Mouse (Mus musculus) heart, embryonic 12.5 days (tissue): ENCODE results near the gene Ctso. TPM values are rescaled to one million over a fixed set of nuclear protein-coding genes. Genes with fewer than 3 reads are reported as not detected.

ENCODE experiments used
- ATAC-seq: fragments of 200-750 bp; cut with Nextera tagmentation; 2 replicates; pipeline ENCODE4 v1.8.0; 2017; ENCODE audit warnings: moderate TSS enrichment, moderate library complexity; ENCODE audit not compliant: insufficient number of reproducible peaks, low FRiP score
- H3K27ac ChIP-seq: fragments of 300-500 bp; sonication (generic); 2 replicates; pipeline ENCODE4 v1.5.1; 2016; ENCODE audit warnings: mild to moderate bottlenecking, moderate library complexity; ENCODE audit not compliant: poor library complexity, severe bottlenecking
- H3K27me3 ChIP-seq: fragments of 300-500 bp; sonication (generic); replicated peaks from 2 replicates; pipeline ENCODE4 v1.6.1; 2016; ENCODE audit warnings: mild to moderate bottlenecking, moderate library complexity
- H3K36me3 ChIP-seq: fragments of 300-500 bp; sonication (generic); 2 replicates; pipeline ENCODE4 v1.6.1; 2016; ENCODE audit warnings: mild to moderate bottlenecking, moderate library complexity
- H3K4me1 ChIP-seq: fragments of 300-500 bp; sonication (generic); replicated peaks from 2 replicates; pipeline ENCODE4 v1.6.1; 2016; ENCODE audit warnings: mild to moderate bottlenecking
- H3K4me2 ChIP-seq: fragments of 300-500 bp; sonication (generic); 2 replicates; pipeline ENCODE4 v1.6.1; 2016; ENCODE audit warnings: mild to moderate bottlenecking, moderate library complexity
- H3K4me3 ChIP-seq: fragments of 300-500 bp; sonication (generic); 2 replicates; pipeline ENCODE4 v1.5.1; 2016; ENCODE audit warnings: mild to moderate bottlenecking
- H3K9ac ChIP-seq: fragments of 300-500 bp; sonication (generic); 2 replicates; pipeline ENCODE4 v1.6.1; 2016; ENCODE audit warnings: mild to moderate bottlenecking, moderate library complexity
- H3K9me3 ChIP-seq: fragments of 300-500 bp; sonication (generic); replicated peaks from 2 replicates; pipeline ENCODE4 v1.6.1; 2016; ENCODE audit warnings: mild to moderate bottlenecking, moderate library complexity
- WGBS: fragments of 180-500 bp; shearing (Covaris S2); methylation state at CpG from one replicate; pipeline ENCODE4 v1.1.7; 2016; 5-methylcytosine and 5-hydroxymethylcytosine counted together
- polyA plus RNA-seq: library from polyadenylated mRNA; unstranded; fragments of >200 nt; fragmentation: Nextera tagmentation; extraction: Ambion mirVana; gene quantifications from 2 replicates; pipeline ENCODE4 v1.2.1, GENCODE M21; 2016

Ctso gene
- 17.5 and 18.7 TPM in 2 replicates for polyA plus RNA-seq

DNA sequence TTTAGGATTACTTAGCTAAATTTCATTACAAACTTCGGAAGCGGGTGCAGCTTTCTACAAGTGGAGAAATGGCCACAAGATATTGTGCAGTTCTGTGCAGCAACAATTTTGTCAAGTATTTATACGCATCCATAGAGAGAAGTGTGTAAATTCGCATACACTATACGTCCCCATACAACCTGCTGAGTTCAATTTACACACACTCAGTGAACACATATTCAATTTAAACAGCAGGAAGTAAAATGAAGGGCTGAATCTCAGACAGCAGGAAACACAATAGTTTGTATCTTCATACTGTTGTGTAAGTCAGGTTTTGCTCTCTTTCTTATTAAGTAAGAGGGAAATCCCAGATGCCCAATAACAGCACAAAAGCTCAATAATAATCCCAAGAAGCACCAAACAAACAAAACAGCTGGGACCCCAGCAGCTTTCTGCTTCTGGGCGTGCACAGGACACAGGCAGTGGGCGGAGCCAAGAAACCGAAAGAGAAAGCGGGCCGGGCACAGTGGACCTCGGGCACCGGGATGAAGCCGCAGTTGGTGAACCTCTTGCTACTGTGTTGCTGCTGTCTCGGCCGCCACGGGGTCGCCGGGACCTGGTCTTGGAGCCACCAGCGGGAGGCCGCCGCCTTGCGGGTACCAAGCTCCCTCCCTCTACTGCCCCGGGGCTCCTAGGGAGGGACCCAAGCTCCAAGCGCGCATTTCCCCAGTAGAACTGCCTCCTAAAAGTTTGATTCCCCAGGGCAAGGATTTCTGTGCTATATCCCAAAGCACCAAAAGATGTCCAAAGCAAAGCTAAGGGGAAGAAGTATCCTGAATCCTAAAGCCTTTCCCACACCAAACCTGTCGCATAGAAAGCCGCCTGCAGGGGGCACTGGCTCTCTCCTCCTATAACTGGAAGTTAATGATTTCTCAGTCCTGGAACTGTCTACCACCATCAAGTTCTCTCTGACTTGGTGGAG is at the start of gene Ctso:
Gene Ctso (plus strand): TSS at position 461 of the 961 bp plus-strand sequence.
- H3K36me3 ChIP-seq, result no peaks in the 10 kb centered on the region
- H3K9me3 ChIP-seq, result no peaks in the 10 kb centered on the region
- 13% methylated on average over 27 of the region's 27 CpGs for WGBS
- peak within 1 kb of the TSS; percentile 87 for H3K4me3 ChIP-seq
- peak within 1 kb of the TSS; percentile 87 for H3K9ac ChIP-seq
- H3K27ac ChIP-seq, result peak within 1 kb of the TSS; percentile 90
- H3K27me3 ChIP-seq, result no peaks in the 10 kb centered on the region
- peaks cover 3% of the 10 kb centered on the region; the same call in 1 of the 2 replicates for H3K4me1 ChIP-seq
- peak; percentile 92 for ATAC-seq
- H3K4me2 ChIP-seq, result peak within 1 kb of the TSS; percentile 55

DNA sequence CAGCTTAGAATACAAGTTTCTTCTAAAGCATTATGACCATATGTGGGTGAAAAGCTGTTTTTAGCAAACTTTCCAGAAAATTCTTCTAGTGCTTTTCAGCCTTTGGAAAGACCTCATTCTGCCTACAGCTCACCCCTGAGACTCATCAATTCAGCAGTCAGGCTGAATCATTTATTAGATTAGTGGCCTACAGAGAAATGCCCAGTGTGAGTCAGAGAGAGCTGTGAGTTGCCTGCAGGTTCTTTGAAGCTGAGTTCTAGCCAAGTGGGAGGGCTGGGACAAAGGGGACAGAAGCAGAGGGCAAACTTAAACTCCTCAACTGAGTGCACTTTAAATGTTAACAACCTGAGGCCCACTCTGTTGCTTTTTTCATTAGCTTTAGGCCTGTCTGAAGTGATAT is 48.5 kb upstream of the Ctso start:
- Histone ChIP-seq H3K27ac (no peak overlapping the region), H3K9me3 (0 out of 2 replicates have a peak, but pooled peaks cover 4% of the 10 kb centered on the region), H3K27me3 (no peaks in the 10 kb centered on the region), H3K36me3 (no peaks in the 10 kb centered on the region), H3K9ac (no peak overlapping the region), H3K4me1 (no peaks in the 10 kb centered on the region), H3K4me3 (no peak overlapping the region), H3K4me2 (no peak overlapping the region)
- no peak for ATAC-seq

DNA sequence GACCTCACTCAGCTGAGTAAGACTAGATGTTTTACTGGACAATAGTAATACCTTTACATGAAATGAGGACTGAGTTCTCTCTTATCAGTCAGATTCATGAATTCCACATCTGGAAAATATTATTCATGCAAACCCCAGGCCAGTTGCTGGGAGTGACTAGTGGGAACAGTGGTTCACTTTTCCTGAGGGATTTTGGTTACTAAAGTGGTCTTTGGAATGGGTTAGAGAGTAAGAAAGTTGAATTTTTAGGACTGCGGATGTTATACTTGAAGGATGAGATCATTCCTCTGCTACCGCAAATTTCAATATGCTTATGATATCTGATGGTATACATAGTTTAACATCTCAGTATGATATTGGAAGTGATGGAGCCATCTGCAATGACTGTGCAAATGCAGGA is 46.8 kb upstream of the Ctso start:
- no peaks in the 10 kb centered on the region for H3K9me3 ChIP-seq
- H3K4me3 ChIP-seq, result no peak overlapping the region
- H3K27ac ChIP-seq, result no peak overlapping the region
- H3K36me3 ChIP-seq, result no peaks in the 10 kb centered on the region
- WGBS, result 84% methylated on average over 2 of the region's 2 CpGs
- no peak for ATAC-seq
- H3K4me2 ChIP-seq, result no peak overlapping the region
- no peak overlapping the region for H3K9ac ChIP-seq
- no peaks in the 10 kb centered on the region for H3K27me3 ChIP-seq
- H3K4me1 ChIP-seq, result no peaks in the 10 kb centered on the region

DNA sequence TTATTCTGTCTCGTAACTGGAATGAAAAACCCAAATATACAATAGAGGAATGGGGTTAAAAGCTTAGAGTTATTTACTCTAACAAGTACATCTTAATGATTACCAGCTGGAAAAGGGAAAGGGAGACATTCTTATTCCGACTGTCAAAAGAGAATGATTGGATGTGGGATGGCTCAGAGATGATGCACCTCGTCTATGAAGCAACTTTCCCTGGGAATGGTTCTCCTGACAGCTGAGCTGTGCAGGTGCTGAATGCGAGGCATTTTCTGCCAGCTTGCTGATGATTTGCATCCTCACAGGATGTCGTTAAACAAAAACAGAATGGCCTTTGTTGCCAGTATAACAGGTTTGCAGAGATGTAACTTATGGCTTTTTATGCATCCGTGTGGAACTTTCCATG is 43.3 kb upstream of the Ctso start:
- 68% methylated on average over 6 of the region's 6 CpGs for WGBS
- H3K4me2 ChIP-seq, result no peak overlapping the region

DNA sequence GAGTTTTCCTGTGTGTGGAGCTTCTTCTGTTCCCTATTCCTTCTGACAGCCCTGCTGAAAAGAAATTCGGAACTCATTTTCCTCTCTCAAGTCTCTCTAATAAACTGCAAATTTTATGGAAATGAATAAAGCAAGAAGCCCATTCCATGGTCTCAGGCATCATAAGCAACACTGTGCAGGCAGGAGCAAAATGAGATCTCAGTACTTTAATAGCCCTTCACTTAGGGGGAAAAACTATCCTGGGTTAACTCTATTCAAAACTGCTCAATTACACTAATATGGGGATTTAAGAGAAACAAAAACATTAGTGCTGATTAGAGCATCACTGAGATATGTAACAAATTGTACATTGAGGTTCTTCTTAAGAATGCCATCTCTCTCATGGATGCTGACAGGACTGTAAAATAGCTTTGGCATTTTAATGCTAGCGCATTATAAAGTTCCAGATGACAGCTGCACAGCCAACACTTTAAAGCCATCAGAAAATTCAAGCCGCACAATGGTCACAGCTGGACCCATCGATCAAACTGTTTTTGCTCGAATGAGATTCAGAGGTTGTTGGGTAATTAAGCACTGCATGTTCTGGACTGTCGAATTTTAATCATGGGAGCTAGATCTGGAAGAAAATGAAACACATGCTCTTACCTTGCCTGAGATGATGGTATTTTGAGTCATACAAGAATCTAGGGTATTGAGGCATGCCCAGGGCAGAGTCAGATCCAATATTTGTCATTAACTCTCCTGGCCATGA is 21.9 kb upstream of the Ctso start:
- Histone ChIP-seq H3K4me1 (no peaks in the 10 kb centered on the region), H3K4me2 (no peak overlapping the region), H3K9me3 (no peaks in the 10 kb centered on the region), H3K36me3 (no peaks in the 10 kb centered on the region), H3K4me3 (no peak overlapping the region), H3K9ac (no peak overlapping the region), H3K27me3 (no peaks in the 10 kb centered on the region), H3K27ac (no peak overlapping the region)
- no peak for ATAC-seq
- 76% methylated on average over 6 of the region's 6 CpGs for WGBS

More for the DNA sequence above, 43.3 kb upstream of the Ctso start:
- Histone ChIP-seq H3K9ac (no peak overlapping the region), H3K4me3 (no peak overlapping the region), H3K27ac (no peak overlapping the region), H3K36me3 (no peaks in the 10 kb centered on the region), H3K4me1 (no peaks in the 10 kb centered on the region), H3K27me3 (no peaks in the 10 kb centered on the region), H3K9me3 (no peaks in the 10 kb centered on the region)
- ATAC-seq, result no peak

DNA sequence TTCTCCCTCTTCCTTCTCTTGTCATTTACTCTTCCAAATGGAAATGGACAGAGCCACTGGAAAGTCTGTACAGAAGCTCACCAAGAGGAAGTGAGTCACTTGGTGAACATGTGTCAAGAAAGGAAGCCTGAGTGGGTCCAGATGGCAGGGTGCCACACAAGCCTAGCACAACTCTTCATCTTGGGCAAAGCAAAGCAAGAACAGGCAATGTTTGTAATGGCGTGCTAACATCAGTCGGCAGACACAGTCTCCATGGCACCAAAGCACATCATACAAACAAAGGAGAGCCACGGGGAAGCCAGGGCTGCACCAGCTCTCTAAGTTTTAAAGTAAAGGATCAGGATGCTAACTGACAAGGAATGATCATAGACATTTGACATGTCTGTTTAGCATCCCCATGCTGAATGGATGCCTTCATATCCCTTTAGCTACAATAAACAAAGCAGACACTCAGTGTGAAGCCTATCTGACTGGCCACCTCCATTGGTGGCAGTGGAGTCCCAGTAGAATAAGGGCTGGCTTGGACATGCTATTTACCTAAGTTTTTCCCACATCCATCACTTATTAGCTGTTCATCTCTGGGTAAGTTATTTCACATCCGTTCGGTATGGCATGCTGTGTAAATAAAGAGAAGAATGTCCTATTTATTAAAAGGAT is 16.2 kb upstream of the Ctso start:
- no peak overlapping the region for H3K4me2 ChIP-seq
- no peaks in the 10 kb centered on the region for H3K9me3 ChIP-seq
- 65% methylated on average over 5 of the region's 5 CpGs for WGBS
- H3K4me3 ChIP-seq, result no peak overlapping the region
- H3K4me1 ChIP-seq, result 0 out of 2 replicates have a peak, but pooled peaks cover 3% of the 10 kb centered on the region
- no peak overlapping the region for H3K9ac ChIP-seq
- no peak for ATAC-seq
- no peak overlapping the region for H3K27ac ChIP-seq
- no peaks in the 10 kb centered on the region for H3K27me3 ChIP-seq
- H3K36me3 ChIP-seq, result no peaks in the 10 kb centered on the region

DNA sequence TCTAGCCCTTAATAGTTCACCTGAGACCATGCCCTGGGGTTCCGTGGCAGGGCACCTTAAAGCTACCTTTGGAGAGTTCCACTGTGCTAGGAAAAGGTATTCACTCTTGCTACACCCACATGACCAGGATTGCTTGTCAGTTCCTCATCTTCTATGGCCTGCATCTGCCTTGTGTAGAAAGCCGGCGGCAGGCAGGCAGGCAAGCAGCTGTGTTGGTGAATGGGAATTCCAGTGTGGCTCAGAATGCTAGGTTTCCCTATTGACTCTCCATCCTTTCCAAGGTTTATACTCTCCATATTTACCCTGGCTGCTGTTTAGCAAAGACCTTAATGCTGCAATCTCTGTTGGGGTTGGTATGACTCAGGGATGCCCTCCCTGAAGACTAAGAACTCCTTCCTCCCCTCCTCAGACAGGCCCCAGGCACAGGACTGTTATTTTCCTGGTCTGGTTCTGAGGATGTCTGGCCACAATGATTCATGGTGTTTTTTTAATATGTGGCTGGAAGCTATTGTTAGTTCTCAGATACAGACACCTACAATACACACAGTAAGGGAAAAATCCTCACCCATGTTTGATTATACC is 15.0 kb upstream of the Ctso start:
- 75% methylated on average over 3 of the region's 3 CpGs for WGBS
- Histone ChIP-seq H3K4me2 (no peak overlapping the region), H3K27me3 (no peaks in the 10 kb centered on the region), H3K9ac (no peak overlapping the region), H3K9me3 (no peaks in the 10 kb centered on the region), H3K27ac (no peak overlapping the region), H3K4me3 (no peak overlapping the region), H3K4me1 (0 out of 2 replicates have a peak, but pooled peaks cover 3% of the 10 kb centered on the region), H3K36me3 (no peaks in the 10 kb centered on the region)
- ATAC-seq, result no peak

DNA sequence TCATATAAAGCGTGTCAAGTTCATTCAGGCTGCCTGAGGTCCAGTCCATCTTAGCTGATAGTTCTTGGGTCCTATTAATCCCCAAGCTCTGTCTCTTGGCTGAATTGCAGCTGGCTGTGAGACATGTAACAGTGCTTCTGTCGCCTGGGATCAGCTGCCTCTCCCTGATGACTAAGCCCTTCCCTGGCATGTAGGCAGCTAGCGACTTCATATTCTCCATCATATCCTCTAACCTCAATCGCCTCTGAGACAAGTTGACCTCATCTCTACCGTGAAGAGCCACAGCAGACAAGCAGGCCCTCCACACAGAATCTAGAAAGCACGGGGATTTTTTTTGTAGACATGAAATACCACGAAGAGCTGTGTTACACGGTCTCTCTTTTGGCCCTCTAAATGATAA is 14.2 kb upstream of the Ctso start:
- no peaks in the 10 kb centered on the region for H3K9me3 ChIP-seq
- H3K4me3 ChIP-seq, result no peak overlapping the region
- no peaks in the 10 kb centered on the region for H3K36me3 ChIP-seq
- H3K4me1 ChIP-seq, result peaks cover 7% of the 10 kb centered on the region; the same call in 1 of the 2 replicates
- H3K27me3 ChIP-seq, result no peaks in the 10 kb centered on the region
- H3K27ac ChIP-seq, result no peak overlapping the region
- H3K9ac ChIP-seq, result no peak overlapping the region
- ATAC-seq, result no peak
- no peak overlapping the region for H3K4me2 ChIP-seq
- WGBS, result 61% methylated on average over 8 of the region's 8 CpGs

DNA sequence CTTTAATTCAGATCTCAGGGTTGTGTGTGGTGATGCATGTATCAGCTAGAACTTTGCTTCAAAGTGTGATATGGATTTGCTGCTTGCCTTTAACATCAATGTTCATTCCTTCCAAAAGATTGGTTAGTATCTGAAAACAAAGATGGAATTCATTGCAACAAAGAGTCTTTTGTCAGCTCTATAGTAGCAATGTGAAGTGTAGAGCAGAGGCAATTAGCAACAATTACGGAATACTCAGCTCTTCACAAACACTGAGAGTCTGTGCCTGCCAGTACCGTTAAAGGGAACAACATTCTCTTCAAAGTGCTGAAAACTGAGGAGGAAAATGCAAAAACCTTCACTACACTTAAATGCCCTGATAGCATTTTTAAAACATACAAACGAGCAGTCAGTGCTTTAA is 12.7 kb upstream of the Ctso start:
- H3K9ac ChIP-seq, result no peak overlapping the region
- ATAC-seq, result no peak
- peaks cover 7% of the 10 kb centered on the region; the same call in 1 of the 2 replicates for H3K4me1 ChIP-seq
- no peaks in the 10 kb centered on the region for H3K36me3 ChIP-seq
- no peaks in the 10 kb centered on the region for H3K27me3 ChIP-seq
- no peaks in the 10 kb centered on the region for H3K9me3 ChIP-seq
- H3K4me3 ChIP-seq, result no peak overlapping the region
- 58% methylated on average over 3 of the region's 3 CpGs for WGBS
- no peak overlapping the region for H3K4me2 ChIP-seq
- no peak overlapping the region for H3K27ac ChIP-seq

DNA sequence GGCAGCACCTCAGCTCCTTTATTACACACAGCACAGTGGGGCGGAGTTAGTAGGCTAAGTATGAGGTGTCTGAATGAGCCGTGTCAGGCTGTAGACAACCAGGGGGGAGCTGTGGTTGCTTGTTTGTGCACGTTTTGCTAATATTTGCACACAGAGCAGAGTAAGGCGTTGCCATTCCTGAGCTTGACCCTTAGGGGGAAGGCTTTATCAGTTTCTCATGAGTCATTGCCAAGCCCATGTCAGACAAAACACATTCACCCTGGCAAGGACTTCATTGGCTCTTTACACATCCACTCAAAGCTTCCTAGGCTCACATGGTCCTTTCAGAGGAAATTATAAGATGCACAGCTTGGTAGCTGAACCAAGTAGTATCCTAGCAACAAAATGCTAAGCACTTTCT is 9.5 kb upstream of the Ctso start:
- ATAC-seq, result no peak
- Histone ChIP-seq H3K4me3 (no peak overlapping the region), H3K27me3 (no peaks in the 10 kb centered on the region), H3K9me3 (no peaks in the 10 kb centered on the region), H3K4me1 (peaks cover 3% of the 10 kb centered on the region; the same call in 1 of the 2 replicates), H3K36me3 (no peaks in the 10 kb centered on the region), H3K4me2 (no peak overlapping the region), H3K9ac (no peak overlapping the region), H3K27ac (no peak overlapping the region)
- 52% methylated on average over 4 of the region's 4 CpGs for WGBS
